Mouse (Mus musculus): ENCODE measurements at regions not wholly inside any gene's neighbourhood (a gene's known extent, or its start where the extent isn't known, plus 50 kb on each side); places are given as distances from the start of the nearest gene placed in this dataset.

GRCm38 (mm10) chr5:111835737-111836667 lies 102.3 kb downstream of the Gm26897 start:
- TF ChIP-seq TAL1 (IDR thresholded peaks at IDR 0.05; ENCODE audit: low read length) (no peak), GATA1 (IDR thresholded peaks at IDR 0.05; ENCODE audit: low read length) (no peak)

All from erythroblast, embryonic 14.5 days (primary cell).